9 mouse cellular contexts compared by ENCODE assay signal in the genomic region with DNA sequence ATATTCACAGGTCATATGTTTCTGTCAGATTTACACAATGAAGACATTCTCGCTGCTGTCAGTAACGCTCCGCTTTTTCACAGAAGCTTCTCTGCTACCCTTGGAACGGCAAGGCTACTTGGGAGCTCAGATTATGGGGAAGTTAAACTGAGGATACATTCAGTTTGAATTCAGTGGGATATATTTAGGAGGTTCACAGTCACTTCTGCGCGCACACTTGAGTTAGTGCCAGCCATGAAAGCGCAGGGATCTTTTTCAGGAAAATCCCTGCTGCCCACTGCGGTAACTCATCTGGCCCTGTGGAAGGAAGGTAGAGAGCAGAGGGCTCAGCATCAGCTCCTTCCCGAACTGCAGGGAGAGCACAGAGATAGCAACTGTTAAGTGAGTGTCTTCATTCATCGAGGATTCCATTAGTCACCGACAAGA. TPM values are rescaled to one million over a fixed set of nuclear protein-coding genes. Genes with fewer than 3 reads are reported as not detected.
A peak's percentile ranks its signal among the peaks of the same experiment; 100 is the strongest.
DNase-seq lines count a peak whose midpoint lies in the region; ATAC-seq lines count a peak whose summit lies in the region.
"Had no signal": no experiment of that assay in that cellular context is flagged by ENCODE, and none has a peak within 500 bp of the region (broad histone marks: within the 10 kb centered on the region; RNA-seq: fewer than 3 reads in every experiment).

No protein-coding gene starts in this region.

- 28% methylated on average over 11 of the region's 11 CpGs for WGBS in heart, embryonic 12.5 days
- WGBS in embryonic facial prominence, embryonic 10.5 days, result 52% methylated on average over 11 of the region's 11 CpGs
- 40% methylated on average over 11 of the region's 11 CpGs for WGBS in hindbrain, embryonic 11.5 days
- 34% methylated on average over 11 of the region's 11 CpGs for WGBS in midbrain, embryonic 14.5 days

- no peak overlapping the region for H3K27ac ChIP-seq in heart, embryonic 12.5 days (ENCODE audit: poor library complexity, severe bottlenecking)
- 0 out of 2 replicates have a peak overlapping the region, but pooled peaks have one; percentile 35 for H3K27ac ChIP-seq in embryonic facial prominence, embryonic 10.5 days (replicated peaks)
- no peak overlapping the region for H3K27ac ChIP-seq in hindbrain, embryonic 11.5 days (ENCODE audit: low read depth, low read length)
- H3K27ac ChIP-seq in midbrain, embryonic 14.5 days (replicated peaks; ENCODE audit: low read depth, low read length), result no peak overlapping the region

- no peaks in the 10 kb centered on the region for H3K9me3 ChIP-seq in heart, embryonic 12.5 days (replicated peaks)
- no peaks in the 10 kb centered on the region for H3K9me3 ChIP-seq in embryonic facial prominence, embryonic 10.5 days
- H3K9me3 ChIP-seq in hindbrain, embryonic 11.5 days (ENCODE audit: control insufficient read depth, low read length), result no peaks in the 10 kb centered on the region
- H3K9me3 ChIP-seq in midbrain, embryonic 14.5 days (ENCODE audit: control insufficient read depth, low read length), result no peaks in the 10 kb centered on the region

- H3K36me3 ChIP-seq in heart, embryonic 12.5 days, result no peaks in the 10 kb centered on the region
- H3K36me3 ChIP-seq in embryonic facial prominence, embryonic 10.5 days (replicated peaks), result no peaks in the 10 kb centered on the region
- no peaks in the 10 kb centered on the region for H3K36me3 ChIP-seq in hindbrain, embryonic 11.5 days (ENCODE audit: control insufficient read depth, insufficient read depth, low read length)
- H3K36me3 ChIP-seq in midbrain, embryonic 14.5 days (ENCODE audit: control insufficient read depth, insufficient read depth, low read length), result no peaks in the 10 kb centered on the region

- H3K9ac ChIP-seq in heart, embryonic 12.5 days, result no peak overlapping the region
- H3K9ac ChIP-seq in hindbrain, embryonic 11.5 days (ENCODE audit: low read depth, low read length), result no peak overlapping the region
- no peak overlapping the region for H3K9ac ChIP-seq in midbrain, embryonic 14.5 days (replicated peaks; ENCODE audit: low read length)

- no peak for DNase-seq in heart, postnatal 4 days
- no peak for DNase-seq in embryonic facial prominence, embryonic 10.5 days (ENCODE audit: low spot score)
- peak; percentile 23 for DNase-seq in hindbrain, embryonic 11.5 days (ENCODE audit: low spot score)
- DNase-seq in midbrain, embryonic 14.5 days, result peak; percentile 30
- no peak for DNase-seq in adrenal gland, postnatal 36 days
- no peak for DNase-seq in urinary bladder, postnatal 14 days (ENCODE audit: low spot score)
- no peak for DNase-seq in lung, postnatal 10 days
- DNase-seq: kidney, adult 11 months had no signal

- no peaks in the 10 kb centered on the region for H3K27me3 ChIP-seq in heart, embryonic 12.5 days (replicated peaks)
- H3K27me3 ChIP-seq in embryonic facial prominence, embryonic 10.5 days (replicated peaks; ENCODE audit: low read depth, poor library complexity, severe bottlenecking), result no peaks in the 10 kb centered on the region
- H3K27me3 ChIP-seq in hindbrain, embryonic 11.5 days (ENCODE audit: control insufficient read depth, insufficient read depth, low read length), result no peaks in the 10 kb centered on the region
- no peaks in the 10 kb centered on the region for H3K27me3 ChIP-seq in midbrain, embryonic 14.5 days (ENCODE audit: control insufficient read depth, insufficient read depth, low read length)

- peak overlapping the region; percentile 43 for H3K4me2 ChIP-seq in heart, embryonic 12.5 days
- H3K4me2 ChIP-seq in hindbrain, embryonic 11.5 days (replicated peaks; ENCODE audit: low read depth, low read length), result peak overlapping the region; percentile 1
- peak overlapping the region; percentile 20 for H3K4me2 ChIP-seq in midbrain, embryonic 14.5 days (ENCODE audit: low read length)

- H3K4me3 ChIP-seq in heart, embryonic 12.5 days, result no peak overlapping the region
- H3K4me3 ChIP-seq in embryonic facial prominence, embryonic 10.5 days, result 0 out of 2 replicates have a peak overlapping the region, but pooled peaks have one; percentile 23
- H3K4me3 ChIP-seq in hindbrain, embryonic 11.5 days (ENCODE audit: low read depth, low read length), result no peak overlapping the region
- no peak overlapping the region for H3K4me3 ChIP-seq in midbrain, embryonic 14.5 days (replicated peaks; ENCODE audit: low read depth, low read length)

- ATAC-seq in heart, embryonic 12.5 days (ENCODE audit: insufficient number of reproducible peaks, low FRiP score), result no peak
- ATAC-seq in hindbrain, embryonic 11.5 days (ENCODE audit: low FRiP score), result no peak
- no peak for ATAC-seq in midbrain, embryonic 14.5 days (ENCODE audit: low FRiP score, low TSS enrichment)

- H3K4me1 ChIP-seq in heart, embryonic 12.5 days (replicated peaks), result peaks cover 13% of the 10 kb centered on the region; the same call in 1 of the 2 replicates
- H3K4me1 ChIP-seq in embryonic facial prominence, embryonic 10.5 days, result peaks cover 12% of the 10 kb centered on the region
- H3K4me1 ChIP-seq in hindbrain, embryonic 11.5 days (replicated peaks; ENCODE audit: control insufficient read depth, insufficient read depth, low read length), result no peaks in the 10 kb centered on the region
- no peaks in the 10 kb centered on the region for H3K4me1 ChIP-seq in midbrain, embryonic 14.5 days (ENCODE audit: control insufficient read depth, insufficient read depth, low read length)

RNA-seq across cellular contexts. Expression of gene Tlk1, which starts 27.3 kb away (rescaled TPM):
- 38.5 and 43.6 TPM in 2 replicates for polyA plus RNA-seq in heart, embryonic 12.5 days (2016; fragmentation: Nextera tagmentation; extraction: Ambion mirVana)
- total RNA-seq in heart, postnatal 4 days (2021), result 10 to 100 TPM; 59.7 to 60.1 TPM
- polyA plus RNA-seq in embryonic facial prominence, embryonic 10.5 days (2016; fragmentation: Nextera tagmentation; extraction: Ambion mirVana), result 29.2 TPM in 2 replicates
- polyA plus RNA-seq in hindbrain, embryonic 11.5 days (2014; fragmentation: Nextera tagmentation; extraction: Ambion mirVana), result 36.8 and 45.4 TPM in 2 replicates
- 23.6 and 27.5 TPM in 2 replicates for polyA plus RNA-seq in midbrain, embryonic 14.5 days (2014; fragmentation: Nextera tagmentation; extraction: Ambion mirVana)
- 10 to 100 TPM; 48.2 to 64.3 TPM for total RNA-seq in adrenal gland, postnatal 36 days (2021)

Comparison
In these comparisons a context has a peak if more than half of its experiments do, and no peak if none do; other contexts are left out.
1. DNase-seq: peak in hindbrain, embryonic 11.5 days (single experiment) and midbrain, embryonic 14.5 days (single experiment); none in heart, postnatal 4 days (single experiment), embryonic facial prominence, embryonic 10.5 days (single experiment), adrenal gland, postnatal 36 days (0 of 2), urinary bladder, postnatal 14 days (single experiment) and lung, postnatal 10 days (single experiment).
2. Peak in every context shown above with its lines, with median percentiles within 50 percentile points of each other: H3K4me2 ChIP-seq.